Mouse (Mus musculus): ENCODE measurements around the gene Rps6kb1. TPM values are rescaled to one million over a fixed set of nuclear protein-coding genes. Genes with fewer than 3 reads are reported as not detected.
A peak's percentile ranks its signal among the peaks of the same experiment; 100 is the strongest.
"Not testable (repeated sequence)": the region's sequence is repeated elsewhere in the genome, so short reads cannot be mapped to it uniquely, and the experiment has no call there.

The Rps6kb1 gene
- polyA plus RNA-seq, 1 experiment from 2014 or later: 54.1 TPM

DNA sequence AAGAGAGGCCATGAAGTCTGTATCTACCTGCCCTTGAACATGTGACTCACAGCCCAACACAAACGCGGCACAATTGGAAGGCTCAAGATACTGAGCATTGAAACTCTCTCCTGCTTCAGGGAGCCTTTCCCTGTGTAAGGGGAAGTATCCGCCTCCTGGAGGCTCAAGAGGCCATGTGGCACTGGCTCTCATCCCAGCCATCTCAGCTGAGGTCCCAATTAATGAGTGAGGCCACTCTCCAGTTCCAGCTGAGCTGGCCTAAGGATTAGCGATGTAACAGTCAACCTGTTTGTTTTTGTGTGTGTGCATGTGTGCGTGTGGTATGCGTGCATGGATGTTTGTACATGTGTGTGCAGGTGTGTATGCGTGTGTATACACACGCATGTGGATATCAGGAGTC is 76.3 kb downstream of the Rps6kb1 start:
- H3K4me2 ChIP-seq: no peak overlapping the region
- H3K36me3 ChIP-seq (ENCODE audit: control insufficient read depth, insufficient read depth, low read length): no peaks in the 10 kb centered on the region
- ATAC-seq (ENCODE audit: low FRiP score): no peak
- no peak overlapping the region for H3K4me3 ChIP-seq (ENCODE audit: low read depth, low read length)
- WGBS: 84% methylated on average over 8 of the region's 8 CpGs
- no peaks in the 10 kb centered on the region for H3K4me1 ChIP-seq (ENCODE audit: control insufficient read depth, insufficient read depth, low read length)
- no peaks in the 10 kb centered on the region for H3K9me3 ChIP-seq (ENCODE audit: control insufficient read depth, low read length)
- no peak overlapping the region for H3K27ac ChIP-seq (ENCODE audit: low read depth, low read length)
- no peak for DNase-seq (ENCODE audit: low spot score, missing footprints)
- no peak overlapping the region for H3K9ac ChIP-seq (ENCODE audit: low read length)
- H3K27me3 ChIP-seq (ENCODE audit: control insufficient read depth, insufficient read depth, low read length): peaks cover 2% of the 10 kb centered on the region; the same call in 1 of the 2 replicates

GRCm38 (mm10) chr11:86464275-86464674 is 80.3 kb downstream of the Rps6kb1 start:
- not testable (repeated sequence) for H3K4me3 ChIP-seq (ENCODE audit: low read depth, low read length); H3K9me3 ChIP-seq (ENCODE audit: control insufficient read depth, low read length); H3K27ac ChIP-seq (ENCODE audit: low read depth, low read length); H3K4me2 ChIP-seq; H3K4me1 ChIP-seq (ENCODE audit: control insufficient read depth, insufficient read depth, low read length); ATAC-seq (ENCODE audit: low FRiP score); H3K27me3 ChIP-seq (ENCODE audit: control insufficient read depth, insufficient read depth, low read length); H3K36me3 ChIP-seq (ENCODE audit: control insufficient read depth, insufficient read depth, low read length); H3K9ac ChIP-seq (ENCODE audit: low read length)
- peak; percentile 96 for DNase-seq (ENCODE audit: low spot score, missing footprints)
- 20% methylated on average over 8 of the region's 8 CpGs for WGBS

- Histone ChIP-seq H3K9ac (ENCODE audit: low read length) (no peak overlapping the region), H3K36me3 (ENCODE audit: control insufficient read depth, insufficient read depth, low read length) (no peaks in the 10 kb centered on the region), H3K27ac (ENCODE audit: low read depth, low read length) (no peak overlapping the region), H3K27me3 (ENCODE audit: control insufficient read depth, insufficient read depth, low read length) (no peaks in the 10 kb centered on the region), H3K9me3 (ENCODE audit: control insufficient read depth, low read length) (no peaks in the 10 kb centered on the region), H3K4me2 (no peak overlapping the region), H3K4me1 (ENCODE audit: control insufficient read depth, insufficient read depth, low read length) (no peaks in the 10 kb centered on the region), H3K4me3 (ENCODE audit: low read depth, low read length) (no peak overlapping the region)
- ATAC-seq (ENCODE audit: low FRiP score) (no peak), DNase-seq (ENCODE audit: low spot score, missing footprints) (no peak)
Observed at GRCm38 (mm10) chr11:86462579-86462978, 82.0 kb downstream of the Rps6kb1 start.

DNA sequence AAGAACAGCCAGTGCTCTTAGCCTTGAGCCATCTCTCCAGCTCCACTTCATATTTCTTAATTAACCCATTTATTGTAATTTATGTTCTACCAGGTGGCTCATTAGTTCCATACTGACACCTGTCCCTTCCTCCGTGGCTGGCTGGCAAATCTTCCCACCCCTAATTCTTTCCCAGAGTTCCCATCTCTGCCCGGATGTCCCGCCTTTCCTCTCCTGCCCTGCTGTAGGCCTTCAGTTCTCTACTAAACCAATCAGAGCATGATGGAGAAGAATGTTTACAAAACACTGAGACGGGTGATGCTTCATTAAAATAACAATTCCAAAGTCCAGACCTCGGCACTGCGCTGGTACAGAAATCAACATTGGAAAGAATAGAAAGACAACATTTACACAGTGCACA is 85.7 kb downstream of the Rps6kb1 start:
- DNase-seq (ENCODE audit: low spot score, missing footprints): no peak
- 89% methylated on average over 6 of the region's 6 CpGs for WGBS
- no peak for ATAC-seq (ENCODE audit: low FRiP score)

GRCm38 (mm10) chr11:86457545-86457944 is 87.1 kb downstream of the Rps6kb1 start:
- Histone ChIP-seq H3K4me2 (no peak overlapping the region), H3K9ac (ENCODE audit: low read length) (no peak overlapping the region), H3K27me3 (ENCODE audit: control insufficient read depth, insufficient read depth, low read length) (no peaks in the 10 kb centered on the region), H3K27ac (ENCODE audit: low read depth, low read length) (no peak overlapping the region), H3K9me3 (ENCODE audit: control insufficient read depth, low read length) (no peaks in the 10 kb centered on the region), H3K36me3 (ENCODE audit: control insufficient read depth, insufficient read depth, low read length) (no peaks in the 10 kb centered on the region), H3K4me3 (ENCODE audit: low read depth, low read length) (no peak overlapping the region), H3K4me1 (ENCODE audit: control insufficient read depth, insufficient read depth, low read length) (no peaks in the 10 kb centered on the region)
- 83% methylated on average over 6 of the region's 6 CpGs for WGBS
- no peak for DNase-seq (ENCODE audit: low spot score, missing footprints)
- no peak for ATAC-seq (ENCODE audit: low FRiP score)

More for the DNA sequence above, 85.7 kb downstream of the Rps6kb1 start:
- H3K27me3 ChIP-seq (ENCODE audit: control insufficient read depth, insufficient read depth, low read length): no peaks in the 10 kb centered on the region
- H3K4me2 ChIP-seq: no peak overlapping the region
- H3K27ac ChIP-seq (ENCODE audit: low read depth, low read length): no peak overlapping the region
- no peaks in the 10 kb centered on the region for H3K4me1 ChIP-seq (ENCODE audit: control insufficient read depth, insufficient read depth, low read length)
- no peak overlapping the region for H3K9ac ChIP-seq (ENCODE audit: low read length)
- no peaks in the 10 kb centered on the region for H3K36me3 ChIP-seq (ENCODE audit: control insufficient read depth, insufficient read depth, low read length)
- no peaks in the 10 kb centered on the region for H3K9me3 ChIP-seq (ENCODE audit: control insufficient read depth, low read length)
- no peak overlapping the region for H3K4me3 ChIP-seq (ENCODE audit: low read depth, low read length)

GRCm38 (mm10) chr11:86453991-86454390 is 90.6 kb downstream of the Rps6kb1 start:
- no peak overlapping the region for H3K4me3 ChIP-seq (ENCODE audit: low read depth, low read length)

More at GRCm38 (mm10) chr11:86453991-86454390, 90.6 kb downstream of the Rps6kb1 start:
- Histone ChIP-seq H3K36me3 (ENCODE audit: control insufficient read depth, insufficient read depth, low read length) (no peaks in the 10 kb centered on the region), H3K27ac (ENCODE audit: low read depth, low read length) (no peak overlapping the region), H3K4me2 (no peak overlapping the region), H3K27me3 (ENCODE audit: control insufficient read depth, insufficient read depth, low read length) (no peaks in the 10 kb centered on the region), H3K9ac (ENCODE audit: low read length) (no peak overlapping the region), H3K4me1 (ENCODE audit: control insufficient read depth, insufficient read depth, low read length) (no peaks in the 10 kb centered on the region), H3K9me3 (ENCODE audit: control insufficient read depth, low read length) (no peaks in the 10 kb centered on the region)
- no peak for DNase-seq (ENCODE audit: low spot score, missing footprints)
- 94% methylated on average over 5 of the region's 5 CpGs for WGBS
- ATAC-seq (ENCODE audit: low FRiP score): no peak

MicroRNAs within 50 kb of the gene (microRNA counts, 519-probe panel; counts per million panel counts)
- microRNA mmu-miR-21: 5,310 counts per million, percentile 64 among the panel's probes with 10 or more counts

Small RNAs within 50 kb of the gene (microRNA-seq; reads per million reads assigned to microRNA genes)
- 9,730 reads per million, percentile 95 among the genes with 10 or more reads in this experiment for gene Mir21a

Other genes with a start within 250 kb of the Rps6kb1 start
- gene Med13, start 187.2 kb downstream of the Rps6kb1 start, polyA plus RNA-seq (2014; fragmentation: Nextera tagmentation; extraction: Ambion mirVana): 13.2 and 14.7 TPM in 2 replicates
- gene Rnft1, start 60.1 kb downstream of the Rps6kb1 start, polyA plus RNA-seq (2014; fragmentation: Nextera tagmentation; extraction: Ambion mirVana): 23.7 and 25.1 TPM in 2 replicates
- gene Tubd1, start 186 bp upstream of the Rps6kb1 start, polyA plus RNA-seq (2014; fragmentation: Nextera tagmentation; extraction: Ambion mirVana): 11.2 and 15.1 TPM in 2 replicates
- 93.7 and 103 TPM in 2 replicates for gene Vmp1, start 139.0 kb upstream of the Rps6kb1 start, polyA plus RNA-seq (2014; fragmentation: Nextera tagmentation; extraction: Ambion mirVana)
- 41.8 and 41.9 TPM in 2 replicates for gene Ptrh2, start 139.2 kb upstream of the Rps6kb1 start, polyA plus RNA-seq (2014; fragmentation: Nextera tagmentation; extraction: Ambion mirVana)
- 173 and 189 TPM in 2 replicates for gene Cltc, start 212.8 kb upstream of the Rps6kb1 start, polyA plus RNA-seq (2014; fragmentation: Nextera tagmentation; extraction: Ambion mirVana)

Measured in midbrain, embryonic 11.5 days (tissue).